Mouse (Mus musculus) spleen, adult 2 months (tissue): ENCODE measurements around the gene A930017K11Rik.

Experiments
- CTCF ChIP-seq: fragments of 200-500 bp; IDR thresholded peaks from 2 replicates; pipeline ENCODE4 v1.5.1; 2011; ENCODE audit warnings: mild to moderate bottlenecking, inconsistent platforms; ENCODE audit not compliant: insufficient read depth, insufficient read length, insufficient replicate concordance; ENCODE audit errors: extremely low read depth
- POLR2A ChIP-seq: fragments of 200-500 bp; IDR thresholded peaks from 2 replicates; pipeline ENCODE4 v1.6.1; 2011; ENCODE audit warnings: low read depth, low read length, inconsistent platforms

GRCm38 (mm10) chr17:25918037-25918750, 34.2 kb downstream of the A930017K11Rik start:
- no peak for TF ChIP-seq CTCF
- TF ChIP-seq POLR2A, result no peak
